13 mouse cellular contexts compared by ENCODE assay signal in the genomic region with DNA sequence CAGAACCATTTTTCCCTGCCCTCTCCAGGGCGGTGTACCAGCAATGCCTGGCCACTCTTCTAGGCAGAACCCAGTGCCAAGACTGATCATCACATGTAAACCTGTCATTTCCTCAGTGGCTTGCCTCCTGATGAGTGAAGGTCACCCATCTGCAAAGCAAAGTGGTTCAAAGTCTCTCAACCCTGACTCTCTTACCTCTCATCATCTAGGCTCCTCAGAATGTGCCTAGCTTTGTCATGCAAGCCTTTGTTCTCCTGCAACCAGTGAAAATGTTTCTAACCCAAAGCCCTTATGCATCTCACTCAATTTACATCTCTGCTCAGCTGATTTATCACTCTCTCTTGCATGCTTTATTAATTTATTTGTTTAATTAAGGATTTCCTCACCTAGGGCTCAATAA.
"Had no signal": no experiment of that assay in that cellular context is flagged by ENCODE, and none has a peak within 500 bp of the region (broad histone marks: within the 10 kb centered on the region; RNA-seq: fewer than 3 reads in every experiment).

No protein-coding gene starts in this region.

- DNase-seq: gastrocnemius, postnatal 14 days; gastrocnemius, postnatal 36 days; heart, adult 2 months; heart, postnatal 14 days; heart, postnatal 36 days; kidney, adult 11 months; kidney, adult 2 months; kidney, adult 9 months; kidney, postnatal 14 days; kidney, postnatal 36 days; layer of hippocampus, adult 9-11 months; layer of hippocampus, postnatal 36 days; left cerebral cortex, postnatal 4 days had no signal
